Mouse (Mus musculus) kidney, adult 8-10 months (tissue): ENCODE measurements around the gene Cd1d1.

ENCODE experiments used
- DNase-seq, 2 experiments: peaks; one replicate each; pipeline ENCODE4 v3.0.0; 2022

Gene Cd1d1

DNA sequence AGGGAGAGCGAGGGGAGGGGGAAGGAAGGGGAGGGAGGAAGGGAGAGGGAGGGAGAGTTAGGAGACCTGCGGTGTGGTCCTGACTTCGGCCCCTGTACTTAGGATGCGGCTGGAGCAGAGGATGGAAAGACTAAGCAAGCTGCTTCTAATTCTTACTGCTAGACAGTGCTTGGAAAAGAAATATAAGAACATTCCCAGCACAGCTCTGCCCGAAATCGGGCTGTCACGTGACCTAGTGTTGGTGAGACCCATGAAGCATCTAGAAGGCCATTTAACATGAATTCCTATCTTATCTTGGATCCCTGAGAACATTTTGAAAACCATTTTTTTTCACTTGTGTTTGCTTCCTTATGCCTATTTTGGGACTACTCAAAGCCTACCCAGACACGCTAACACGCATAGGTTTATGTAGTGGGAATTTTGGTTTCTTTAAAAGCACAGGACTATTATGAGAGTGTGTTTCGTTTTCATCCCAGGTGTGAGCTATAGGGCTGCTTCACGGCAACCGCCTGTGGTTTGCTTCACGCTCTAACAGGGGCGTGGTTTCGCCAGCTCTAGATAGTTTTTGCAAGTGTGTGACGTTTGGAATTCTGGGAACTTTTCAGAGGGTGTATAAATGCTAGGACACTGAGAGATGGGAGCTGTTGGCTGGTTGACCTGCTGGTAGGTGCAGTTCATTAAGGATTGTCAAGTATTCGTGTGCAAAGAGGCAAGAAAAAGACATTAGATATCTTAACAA lies 38.4 kb downstream of the Cd1d1 start:
- DNase-seq, result no peak

DNA sequence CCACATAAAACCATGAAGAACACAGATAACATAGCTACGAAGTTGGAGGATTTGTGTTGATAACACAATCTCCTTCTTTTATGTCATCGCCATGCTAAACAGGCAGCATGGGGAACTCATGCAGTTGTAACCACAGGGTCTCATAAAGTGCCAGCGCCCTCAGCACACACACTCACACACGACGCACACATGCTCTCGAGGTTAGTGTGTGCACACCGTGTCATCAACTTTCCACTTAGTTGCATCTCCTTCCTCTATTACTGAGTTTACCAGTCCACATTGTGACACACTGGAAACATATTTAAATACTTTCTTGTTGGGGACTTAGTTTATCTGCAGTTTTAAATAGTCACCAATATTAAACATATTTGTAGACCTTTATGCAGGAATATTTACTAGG lies 40.2 kb downstream of the Cd1d1 start:
- DNase-seq, result no peak

DNA sequence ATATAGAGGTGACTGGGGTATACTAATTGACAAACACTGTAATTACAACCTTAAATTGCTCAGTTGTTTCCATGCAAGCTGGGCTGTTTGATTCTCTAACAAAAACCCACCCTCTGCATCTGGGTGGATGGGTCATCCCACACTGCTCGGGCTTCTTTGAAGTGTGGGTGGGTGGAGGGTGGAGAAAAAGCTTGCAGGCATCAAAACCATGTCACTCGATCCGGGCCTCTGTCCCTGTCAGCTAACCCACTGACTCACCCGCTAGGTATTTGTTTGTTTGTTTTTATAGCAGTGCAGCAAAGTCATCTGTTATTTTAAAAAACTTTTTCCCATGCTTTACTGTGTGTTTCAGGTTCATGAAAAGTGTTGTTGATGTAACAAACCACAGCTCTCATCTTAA lies 43.9 kb downstream of the Cd1d1 start:
- DNase-seq, result no peak

DNA sequence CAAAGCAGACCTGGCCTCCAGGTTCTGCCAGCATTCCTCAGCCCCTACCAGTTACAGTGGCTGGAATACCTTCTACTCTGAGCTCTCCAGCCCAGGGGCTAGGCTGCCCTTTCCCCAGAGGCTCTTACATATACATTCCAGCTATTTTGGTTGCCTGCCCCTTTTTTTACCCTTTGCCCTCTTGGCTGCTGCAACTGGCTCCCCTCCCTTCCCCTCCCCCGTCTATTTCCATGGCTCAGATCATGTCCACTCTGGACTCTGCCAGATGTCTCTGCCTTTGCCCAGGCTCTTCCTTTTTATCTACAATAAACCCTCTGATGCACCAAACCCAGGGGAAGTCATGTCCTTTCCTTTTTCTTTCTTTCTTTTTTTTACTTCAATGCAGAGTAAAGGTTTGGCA lies 44.7 kb downstream of the Cd1d1 start:
- DNase-seq, result no peak

DNA sequence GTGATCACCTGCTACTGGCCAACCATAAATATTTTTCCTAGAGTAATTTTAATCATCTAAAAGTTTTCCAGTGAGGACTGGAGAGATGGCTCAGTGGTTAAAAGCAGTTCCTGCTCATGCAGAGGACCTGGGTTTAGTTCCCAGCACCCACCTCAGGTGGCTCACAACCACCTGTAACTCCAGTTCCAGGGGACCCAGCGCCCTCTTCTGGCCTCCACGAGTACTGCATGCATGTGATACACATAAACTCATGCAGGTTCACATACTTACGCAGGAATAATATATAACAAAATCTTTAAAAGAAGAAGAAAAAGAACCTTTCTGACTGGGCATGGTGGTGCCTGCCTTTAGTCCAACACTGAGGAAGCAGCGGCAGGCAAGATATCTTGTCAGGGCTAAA lies 45.4 kb downstream of the Cd1d1 start:
- DNase-seq, result no peak

DNA sequence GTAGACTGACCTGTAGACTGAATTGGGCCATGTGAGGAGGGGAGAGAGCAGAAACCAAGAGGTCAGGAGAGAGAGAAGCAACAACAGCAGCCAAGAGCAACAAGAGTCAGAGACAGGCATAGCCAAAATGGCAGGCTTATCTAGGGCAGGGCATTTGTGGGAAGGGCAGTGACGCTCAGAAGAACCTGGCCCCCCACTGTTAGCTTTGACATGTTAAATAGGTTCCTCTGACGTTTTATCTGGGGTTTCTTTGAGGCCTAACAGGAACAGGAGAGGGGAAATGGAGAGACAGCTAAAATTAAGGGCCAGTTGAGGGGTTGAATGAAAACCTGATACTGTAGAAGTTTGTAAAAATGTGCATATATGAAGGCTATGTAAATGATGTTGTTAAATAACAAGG lies 48.6 kb downstream of the Cd1d1 start:
- DNase-seq, result no peak
